Mouse (Mus musculus): ENCODE data around the gene Sorbs1. TPM values are rescaled to one million over a fixed set of nuclear protein-coding genes. Genes with fewer than 3 reads are reported as not detected.

The Sorbs1 gene
- total and polyA plus RNA-seq, 3 experiments = 2.1 to 6.2 (median 3.6) TPM

- in situ Hi-C loops (cut with MboI; ENCODE audit: low pct_ligation_motif_present, low pct_unique_long_range_greater_than_20kb, low sequenced_read_pairs) (loop anchor here (25.0 kb wide), 1 partner anchor 1260 kb away; no protein-coding TSS in a partner anchor), dilution Hi-C loops (cut with MboI; ENCODE audit: extremely low pct_ligation_motif_present, extremely low pct_unique_long_range_greater_than_20kb, low sequenced_read_pairs) (no loop called here)
- Histone ChIP-seq H3K79me2 (replicated peaks; ENCODE audit: control insufficient read depth, extremely low read depth, insufficient read depth, poor library complexity, severe bottlenecking) (no peaks in the 10 kb centered on the region), H3K9me3 (replicated peaks; ENCODE audit: low read length) (no peaks in the 10 kb centered on the region), H3K36me3 (replicated peaks in 1 of 2; ENCODE audit: control insufficient read depth in 1 of 2, insufficient read depth in 1 of 2, low read length in 1 of 2) (peaks cover 0 to 44% of the 10 kb centered on the region in 2 experiments), H3K9ac (ENCODE audit: insufficient read depth, low read depth) (no peak overlapping the region), H3K27me3 (replicated peaks) (no peaks in the 10 kb centered on the region), H3K4me2 (ENCODE audit: insufficient read depth, low read depth, poor library complexity, severe bottlenecking) (no peak overlapping the region), H3K4me1 (ENCODE audit: control insufficient read depth in 1 of 2, insufficient read depth in 2 of 2) (no peaks in the 10 kb centered on the region), H3K27ac (ENCODE audit: insufficient read depth, low read depth) (no peak overlapping the region), H3K4me3 (replicated peaks in 1 of 3; ENCODE audit: low read depth in 2 of 3, low read length in 2 of 3, poor library complexity in 1 of 3) (no peak overlapping the region)
- no peak for DNase-seq (ENCODE audit: extremely low read depth)
- TF ChIP-seq JUN (IDR thresholded peaks at IDR 0.05; ENCODE audit: insufficient read depth, low read depth, low read length) = no peak
- TF ChIP-seq MAFK (IDR thresholded peaks at IDR 0.05; ENCODE audit: insufficient replicate concordance, low read length) = no peak
- no peak for TF ChIP-seq ZMIZ1 (IDR thresholded peaks at IDR 0.05; ENCODE audit: low read depth, low read length)
- TF ChIP-seq SIN3A (IDR thresholded peaks at IDR 0.05; ENCODE audit: low read length) = no peak
- TF ChIP-seq ETS1 (conservative IDR thresholded peaks at IDR 0.05; ENCODE audit: low read depth, low read length) = no peak
- no peak for TF ChIP-seq JUND (conservative IDR thresholded peaks at IDR 0.05; ENCODE audit: low read depth, low read length)
- TF ChIP-seq IRF4 (IDR thresholded peaks at IDR 0.05; ENCODE audit: low read depth, low read length) = no peak
- TF ChIP-seq NELFE (IDR thresholded peaks at IDR 0.05; ENCODE audit: low read depth, low read length) = no peak
- no peak for TF ChIP-seq MEF2A (IDR thresholded peaks at IDR 0.05; ENCODE audit: borderline replicate concordance, low read depth, low read length)
- no peak for TF ChIP-seq NRF1 (IDR thresholded peaks at IDR 0.05; ENCODE audit: low read depth, low read length)
- no peak for TF ChIP-seq MXI1 (IDR thresholded peaks at IDR 0.05; ENCODE audit: low read depth, low read length)
Observed at GRCm38 (mm10) chr19:40247268-40247666, 266.3 kb downstream of the Sorbs1 start.

DNA sequence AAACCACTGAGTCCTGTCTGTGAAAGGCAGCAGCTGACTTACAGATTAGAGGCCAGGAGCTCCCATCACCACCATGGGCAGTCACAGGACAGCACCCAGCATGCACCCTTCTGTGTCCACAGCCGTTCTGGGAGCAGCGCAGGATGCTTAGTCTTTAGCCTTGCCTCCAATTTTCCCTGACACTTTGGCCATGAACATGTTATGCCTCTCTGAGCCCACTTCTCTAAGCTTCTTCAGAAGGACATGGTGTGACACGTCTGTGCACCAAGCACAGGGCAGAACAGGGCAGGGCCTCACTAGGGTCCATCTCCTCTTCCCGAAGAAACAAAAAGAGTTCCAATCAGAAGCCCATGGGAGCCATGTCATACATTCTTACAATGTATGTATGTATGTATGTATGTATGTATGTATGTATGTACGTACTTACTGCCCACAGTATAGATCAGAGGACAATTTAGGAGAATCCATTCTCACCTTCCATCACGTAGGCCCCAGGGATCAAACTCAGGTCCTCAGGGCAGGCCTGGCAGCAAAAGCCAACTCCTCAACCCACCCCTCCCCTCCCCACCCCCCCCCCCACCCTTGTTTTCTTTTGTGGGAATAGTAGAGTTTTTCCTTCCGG lies 266.8 kb downstream of the Sorbs1 start:
- H3K27me3 ChIP-seq (replicated peaks) = no peaks in the 10 kb centered on the region
- H3K4me1 ChIP-seq (ENCODE audit: control insufficient read depth in 1 of 2, insufficient read depth in 2 of 2) = no peaks in the 10 kb centered on the region
- H3K27ac ChIP-seq (ENCODE audit: insufficient read depth, low read depth) = no peak overlapping the region
- H3K9ac ChIP-seq (ENCODE audit: insufficient read depth, low read depth) = no peak overlapping the region
- no peak overlapping the region for H3K4me3 ChIP-seq (replicated peaks in 1 of 3; ENCODE audit: low read depth in 2 of 3, low read length in 2 of 3, poor library complexity in 1 of 3)
- H3K36me3 ChIP-seq (replicated peaks in 1 of 2; ENCODE audit: control insufficient read depth in 1 of 2, insufficient read depth in 1 of 2, low read length in 1 of 2) = peaks cover 0 to 46% of the 10 kb centered on the region in 2 experiments
- no peak for DNase-seq (ENCODE audit: extremely low read depth)
- dilution Hi-C loops (cut with MboI; ENCODE audit: extremely low pct_ligation_motif_present, extremely low pct_unique_long_range_greater_than_20kb, low sequenced_read_pairs) (no loop called here), in situ Hi-C loops (cut with MboI; ENCODE audit: low pct_ligation_motif_present, low pct_unique_long_range_greater_than_20kb, low sequenced_read_pairs) (loop anchor here (25.0 kb wide), 1 partner anchor 1259 kb away; no protein-coding TSS in a partner anchor)
- no peak overlapping the region for H3K4me2 ChIP-seq (ENCODE audit: insufficient read depth, low read depth, poor library complexity, severe bottlenecking)
- no peak for TF ChIP-seq MXI1 (IDR thresholded peaks at IDR 0.05; ENCODE audit: low read depth, low read length)
- TF ChIP-seq UBTF (IDR thresholded peaks at IDR 0.05; ENCODE audit: low read depth, low read length) = no peak
- no peak for TF ChIP-seq ELF1 (IDR thresholded peaks at IDR 0.05; ENCODE audit: low read depth, low read length)
- TF ChIP-seq ZKSCAN1 (IDR thresholded peaks at IDR 0.05; ENCODE audit: borderline replicate concordance, low read depth, low read length) = no peak
- TF ChIP-seq BHLHE40 (IDR thresholded peaks at IDR 0.05; ENCODE audit: low read depth, low read length) = no peak
- H3K9me3 ChIP-seq (replicated peaks; ENCODE audit: low read length) = no peaks in the 10 kb centered on the region
- H3K79me2 ChIP-seq (replicated peaks; ENCODE audit: control insufficient read depth, extremely low read depth, insufficient read depth, poor library complexity, severe bottlenecking) = no peaks in the 10 kb centered on the region

Other genes with a start within 250 kb of the Sorbs1 start
- 16.4 and 18.7 TPM in 2 replicates for gene Pdlim1, start 241.9 kb downstream of the Sorbs1 start, total RNA-seq (2012; rRNA removed)
- 14.3 and 15.1 TPM in 2 replicates for gene Pdlim1, start 241.9 kb downstream of the Sorbs1 start, total RNA-seq (2014; rRNA removed)
- 54.9 and 57.0 TPM in 2 replicates for gene Pdlim1, start 241.9 kb downstream of the Sorbs1 start, polyA plus RNA-seq (2012; ENCODE audit: insufficient read length, low read depth)
- gene Aldh18a1, start 74.7 kb upstream of the Sorbs1 start, total RNA-seq (2012; rRNA removed) = 134 and 193 TPM in 2 replicates
- 101 and 104 TPM in 2 replicates for gene Aldh18a1, start 74.7 kb upstream of the Sorbs1 start, total RNA-seq (2014; rRNA removed)
- 92.2 and 120 TPM in 2 replicates for gene Aldh18a1, start 74.7 kb upstream of the Sorbs1 start, polyA plus RNA-seq (2012; ENCODE audit: insufficient read length, low read depth)
- gene Tctn3, start 98.5 kb upstream of the Sorbs1 start, total RNA-seq (2012; rRNA removed) = 8.4 and 9.9 TPM in 2 replicates
- gene Tctn3, start 98.5 kb upstream of the Sorbs1 start, total RNA-seq (2014; rRNA removed) = 5.8 and 6.4 TPM in 2 replicates
- gene Tctn3, start 98.5 kb upstream of the Sorbs1 start, polyA plus RNA-seq (2012; ENCODE audit: insufficient read length, low read depth) = 7.4 and 10.6 TPM in 2 replicates
- gene Entpd1, start 98.6 kb upstream of the Sorbs1 start, total RNA-seq (2012; rRNA removed) = 21.2 TPM in 2 replicates
- 14.7 and 15.7 TPM in 2 replicates for gene Entpd1, start 98.6 kb upstream of the Sorbs1 start, total RNA-seq (2014; rRNA removed)
- 18.6 and 19.5 TPM in 2 replicates for gene Entpd1, start 98.6 kb upstream of the Sorbs1 start, polyA plus RNA-seq (2012; ENCODE audit: insufficient read length, low read depth)
- not detected in 2 replicates for gene Cc2d2b, start 235.0 kb upstream of the Sorbs1 start, total RNA-seq (2012; rRNA removed)
- gene Cc2d2b, start 235.0 kb upstream of the Sorbs1 start, total RNA-seq (2014; rRNA removed) = not detected in 2 replicates
- not detected in 2 replicates for gene Cc2d2b, start 235.0 kb upstream of the Sorbs1 start, polyA plus RNA-seq (2012; ENCODE audit: insufficient read length, low read depth)

All from CH12.LX (cell line).